Mouse (Mus musculus) ES-Bruce4 (cell line): Measurements from ENCODE around the gene Tle3.

ENCODE experiments used
- CTCF ChIP-seq: IDR thresholded peaks from one replicate; pipeline ENCODE4 v1.8.1; 2011; ENCODE audit warnings: low read depth, low read length
- EP300 ChIP-seq: IDR thresholded peaks from 2 replicates; pipeline ENCODE4 v1.6.1; 2011; ENCODE audit warnings: low read depth, low read length; ENCODE audit not compliant: insufficient read depth

DNA sequence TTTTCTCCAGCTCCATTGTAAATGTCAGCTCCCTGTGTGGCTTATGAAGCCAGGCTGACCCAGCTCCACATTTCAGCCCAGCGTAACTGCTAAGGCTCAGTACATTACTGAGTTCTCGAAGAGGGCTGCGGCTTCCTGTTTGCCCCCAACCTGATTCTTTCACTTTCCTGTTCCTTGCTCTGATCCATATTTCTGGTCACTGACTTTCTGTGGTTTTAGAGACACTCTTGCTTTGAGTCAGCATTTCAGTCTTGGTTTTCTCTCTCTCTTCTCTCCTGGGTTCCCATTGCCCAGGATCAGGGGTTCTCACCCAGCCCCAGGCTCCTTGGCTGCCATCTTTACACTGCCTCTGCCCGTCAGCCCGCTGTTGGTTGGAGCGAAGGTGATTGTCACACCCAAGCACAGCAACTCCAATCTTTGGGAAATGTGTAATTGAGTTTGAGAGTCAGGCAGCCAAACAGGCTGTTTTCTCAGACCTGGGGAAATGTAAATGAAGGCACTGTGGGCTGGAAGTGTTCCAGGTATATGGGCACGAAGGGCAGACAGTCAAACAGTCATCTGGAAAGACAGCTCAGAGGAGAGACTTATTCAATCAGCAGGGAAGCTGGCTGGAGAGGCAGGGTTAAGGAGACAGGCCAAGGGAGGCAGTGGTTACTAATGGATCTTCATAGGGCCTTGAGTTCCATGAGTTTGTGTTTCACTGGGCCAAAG, 39.8 kb upstream of the Tle3 start:
- no peak for TF ChIP-seq EP300
- TF ChIP-seq CTCF, result no peak
